Mouse (Mus musculus): Measurements from ENCODE around the gene Ccl27a. TPM values are rescaled to one million over a fixed set of nuclear protein-coding genes. Genes with fewer than 3 reads are reported as not detected.

The Ccl27a gene
- polyA plus RNA-seq, 1 experiment, result 2.6 TPM

DNA sequence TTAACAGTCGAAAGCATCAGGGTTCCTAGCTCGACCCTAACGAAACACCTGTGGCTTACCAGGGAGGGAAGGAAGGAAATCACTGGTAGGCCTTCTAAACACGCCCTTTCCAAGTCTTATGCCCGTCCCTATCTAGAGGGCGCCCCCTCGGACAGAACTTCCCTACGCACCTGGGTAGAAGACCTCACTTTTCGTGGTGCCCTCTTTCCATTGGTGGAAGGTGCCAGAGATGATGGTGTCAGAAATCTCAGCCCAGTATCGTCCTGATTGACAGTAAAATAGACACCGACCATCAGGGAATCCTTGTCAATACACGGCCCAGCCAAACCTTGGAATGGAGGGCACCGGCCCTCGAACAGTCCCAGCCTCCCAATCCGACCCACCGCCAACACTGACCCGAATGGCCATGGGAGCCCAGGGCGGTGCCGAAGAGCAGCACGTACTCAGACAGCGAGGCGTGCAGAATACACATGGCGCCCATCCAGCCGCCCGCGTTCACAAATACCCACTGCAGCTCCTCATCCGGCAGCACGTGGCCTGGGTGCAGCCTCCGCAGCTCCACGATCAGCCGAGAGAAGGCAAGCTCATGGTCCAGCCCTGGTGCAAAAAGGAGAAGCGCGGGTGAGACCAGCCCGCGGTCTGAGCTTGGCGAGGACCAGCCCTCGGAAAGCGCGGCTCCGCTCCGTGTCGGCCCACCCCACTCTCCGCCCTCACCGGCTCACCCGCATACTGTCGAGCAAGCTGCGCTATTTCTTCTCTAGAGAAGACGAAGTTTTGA is 33.5 kb downstream of the Ccl27a start:
- no peak for TF ChIP-seq GATA1 (IDR thresholded peaks at IDR 0.05; ENCODE audit: low read length)

DNA sequence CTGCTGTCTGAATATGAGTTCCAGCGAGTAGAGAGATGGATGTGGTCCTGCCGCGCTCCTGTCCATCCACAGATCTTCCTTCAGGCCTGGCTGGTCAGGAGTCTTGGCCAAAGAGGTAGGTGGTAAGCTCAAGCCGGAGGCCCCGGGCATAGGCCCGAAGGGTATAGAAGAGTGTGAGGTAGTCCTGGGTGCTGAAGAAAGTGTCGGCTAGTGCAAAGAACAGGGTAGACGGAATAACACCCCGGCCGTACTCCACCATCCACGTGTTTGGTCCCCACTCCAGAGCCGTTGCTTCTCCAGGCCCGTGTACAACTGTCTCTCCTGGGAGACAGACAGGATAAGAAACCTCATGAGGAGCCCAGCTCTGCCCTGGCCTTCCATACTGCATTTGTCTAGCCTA is 34.8 kb downstream of the Ccl27a start:
- TF ChIP-seq GATA1 (IDR thresholded peaks at IDR 0.05; ENCODE audit: low read length), result no peak

DNA sequence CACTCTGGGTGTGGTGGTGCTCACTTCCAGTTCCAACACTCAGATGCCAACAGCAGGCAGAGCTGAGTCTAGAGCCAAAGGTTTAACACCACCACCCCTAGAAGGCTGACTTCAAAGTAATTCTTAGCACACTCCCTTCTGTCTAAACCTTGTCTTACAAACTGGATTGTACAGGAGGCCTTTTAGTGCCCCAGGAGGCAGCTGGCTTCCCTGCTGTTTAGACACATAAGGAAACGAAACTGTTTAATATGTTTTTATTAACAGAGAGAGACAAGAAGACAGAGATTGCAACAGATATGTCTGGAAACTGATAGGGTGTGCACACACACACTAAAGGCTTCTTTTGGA is 35.8 kb downstream of the Ccl27a start:
- TF ChIP-seq GATA1 (IDR thresholded peaks at IDR 0.05; ENCODE audit: low read length), result no peak

DNA sequence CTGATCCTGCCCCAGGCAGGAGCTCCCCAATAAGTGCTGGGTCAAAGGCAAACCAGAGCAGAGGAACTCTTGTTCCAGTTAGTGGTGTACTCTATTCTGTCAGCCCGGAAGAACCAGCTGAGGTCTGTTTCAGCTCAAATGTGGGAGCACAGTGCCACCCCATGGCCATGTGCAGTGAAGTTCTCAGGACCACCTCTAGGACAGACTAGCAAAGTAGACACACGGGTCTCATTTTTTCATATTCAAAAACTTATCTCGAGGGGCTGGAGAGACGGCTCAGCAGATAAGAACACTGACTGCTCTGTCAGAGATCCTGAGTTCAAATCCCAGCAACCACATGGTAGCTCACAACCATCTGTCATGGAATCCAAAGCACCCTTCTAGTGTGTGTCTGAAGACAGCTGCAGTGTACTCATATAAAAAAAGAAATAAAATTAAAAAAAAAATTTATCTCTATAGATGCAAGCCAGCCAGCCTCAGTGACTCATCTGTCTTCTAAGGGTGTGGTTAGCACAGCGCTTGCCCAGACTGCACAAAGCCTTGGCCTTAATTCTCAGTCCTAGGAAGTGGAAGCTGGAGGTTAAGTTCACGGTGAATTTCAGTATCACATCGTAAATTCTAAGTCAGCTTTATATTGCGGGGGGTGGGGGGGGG is 36.3 kb downstream of the Ccl27a start:
- TF ChIP-seq GATA1 (IDR thresholded peaks at IDR 0.05; ENCODE audit: low read length), result no peak

DNA sequence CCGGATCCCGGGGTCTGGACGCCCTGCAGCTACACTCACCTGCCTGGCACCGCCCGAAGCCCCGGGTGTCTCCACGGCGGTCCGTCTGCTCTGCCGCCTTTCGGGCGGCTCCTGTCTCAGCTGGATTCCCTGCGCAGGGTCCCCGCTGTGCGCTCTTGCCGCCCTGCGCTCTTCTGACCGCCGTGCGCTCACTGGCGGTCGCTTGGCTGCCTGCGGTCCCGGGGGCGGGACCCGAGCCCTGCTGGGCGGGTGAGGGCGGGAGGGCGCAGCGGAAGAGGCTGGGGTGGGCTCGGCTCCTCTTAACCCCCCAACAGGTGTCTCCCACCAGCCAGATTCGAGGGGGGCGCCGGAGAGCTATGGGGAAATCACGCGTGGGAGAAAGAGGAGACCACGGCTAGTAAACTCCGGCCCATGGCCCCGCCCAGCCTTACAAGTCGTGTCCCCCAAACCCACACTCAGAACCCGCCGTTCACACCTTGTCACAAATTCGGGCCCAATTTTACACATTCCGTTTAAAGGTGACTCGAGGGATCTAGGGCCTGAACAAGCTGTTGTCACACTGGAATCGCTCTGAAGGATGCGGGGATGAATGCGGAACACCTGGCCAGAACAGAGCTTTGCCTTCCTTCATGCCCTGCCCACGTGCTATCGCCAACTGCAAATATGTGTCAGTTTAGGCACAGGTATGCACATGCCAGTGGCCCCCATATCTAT is 42.8 kb downstream of the Ccl27a start, which contains the start of gene Arid3c:
TSS of gene Arid3c (minus strand) at position 91 of the 714 bp plus-strand sequence.
- no peak for TF ChIP-seq GATA1 (IDR thresholded peaks at IDR 0.05; ENCODE audit: low read length)

DNA sequence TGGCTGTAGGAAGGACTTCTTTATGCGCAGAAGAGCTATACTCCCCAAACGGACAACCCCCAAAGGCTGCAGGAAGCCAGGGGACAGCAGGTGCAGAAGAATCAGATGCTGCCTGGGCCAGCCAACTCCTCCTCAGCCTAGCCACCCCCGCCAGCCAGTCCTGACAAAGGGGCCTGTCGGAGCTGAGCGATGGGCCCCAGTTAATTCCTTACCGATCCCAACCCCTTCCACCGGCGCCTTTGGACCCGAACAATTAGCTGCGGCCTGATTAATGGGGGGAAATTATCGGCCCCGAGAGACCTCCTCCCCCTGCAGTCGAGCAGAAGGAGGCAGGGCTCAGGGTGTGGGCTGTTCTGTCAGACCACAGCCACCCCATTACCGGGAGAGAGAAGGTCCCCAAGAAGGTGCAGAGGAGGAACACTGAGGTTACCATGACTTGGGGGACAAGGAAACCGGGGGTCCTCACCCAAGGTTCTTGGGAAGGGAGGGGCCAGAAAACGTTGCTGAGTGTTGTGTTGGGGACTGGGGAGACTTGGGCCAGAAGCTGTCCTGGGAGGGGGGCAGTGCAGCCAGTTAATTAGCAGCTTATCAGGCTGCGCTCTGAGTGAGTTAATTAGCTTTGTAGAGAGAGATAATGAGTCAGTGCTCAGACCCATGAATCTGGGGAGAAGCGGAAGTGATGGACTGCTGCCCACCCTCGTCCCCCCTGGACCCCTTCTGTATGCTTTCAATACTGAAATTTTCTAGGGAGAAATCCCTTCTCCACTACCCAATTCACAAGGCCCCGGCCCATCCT is 47.0 kb downstream of the Ccl27a start:
- no peak for TF ChIP-seq GATA1 (IDR thresholded peaks at IDR 0.05; ENCODE audit: low read length)

DNA sequence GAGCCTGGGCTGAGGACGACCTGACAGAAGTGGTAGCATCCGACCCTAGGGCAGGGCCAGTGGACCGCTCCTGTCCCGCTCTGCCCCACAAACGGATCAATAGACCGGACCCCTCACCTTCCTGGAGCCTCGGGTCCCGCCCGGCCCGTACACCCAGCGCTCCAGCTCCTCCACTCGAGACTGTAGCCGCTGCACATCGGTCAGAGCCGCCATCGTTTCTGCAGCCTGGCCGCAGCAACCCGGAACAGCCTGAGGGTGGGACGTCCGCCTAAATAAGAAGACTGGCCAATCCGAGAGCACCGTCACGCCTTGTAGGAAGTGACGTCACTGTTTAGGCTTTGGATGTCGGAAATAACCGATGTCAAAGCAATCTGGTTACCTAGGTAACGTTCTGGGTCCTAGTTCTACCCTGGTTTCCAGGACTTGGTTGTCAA is 51.1 kb downstream of the Ccl27a start, which contains the start of gene Dctn3:
TSS of gene Dctn3 (minus strand) at position 253 of the 434 bp plus-strand sequence.
- TF ChIP-seq GATA1 (IDR thresholded peaks at IDR 0.05; ENCODE audit: low read length), result no peak

Other genes starting within 250 kb of the Ccl27a start
- 1.2 and 1.7 TPM in 2 replicates for gene Fam219a, start 204.7 kb downstream of the Ccl27a start, polyA plus RNA-seq (2012)
- not detected in 2 replicates for gene Dnaic1, start 204.5 kb downstream of the Ccl27a start, polyA plus RNA-seq (2012)
- not detected in 2 replicates for gene Enho, start 133.9 kb downstream of the Ccl27a start, polyA plus RNA-seq (2012)
- 7.7 and 9.0 TPM in 2 replicates for gene Cntfr, start 77.2 kb downstream of the Ccl27a start, polyA plus RNA-seq (2012)
- gene Il11ra1, start 74.3 kb downstream of the Ccl27a start, polyA plus RNA-seq (2012), result 5.8 and 6.3 TPM in 2 replicates
- 94.5 and 96.6 TPM in 2 replicates for gene Rpp25l, start 60.7 kb downstream of the Ccl27a start, polyA plus RNA-seq (2012)
- 154 and 221 TPM in 2 replicates for gene Dctn3, start 51.1 kb downstream of the Ccl27a start, polyA plus RNA-seq (2012)
- gene Arid3c, start 43.1 kb downstream of the Ccl27a start, polyA plus RNA-seq (2012), result not detected in 2 replicates
- 40.4 and 54.2 TPM in 2 replicates for gene Galt, start 19.0 kb downstream of the Ccl27a start, polyA plus RNA-seq (2012)
- gene Sigmar1, start 18.1 kb downstream of the Ccl27a start, polyA plus RNA-seq (2012), result 39.7 and 85.4 TPM in 2 replicates
- not detected in 2 replicates for gene Gm21541, start 129.4 kb upstream of the Ccl27a start, polyA plus RNA-seq (2012)
- gene Gm20878, start 167.3 kb upstream of the Ccl27a start, polyA plus RNA-seq (2012), result 0.22 and 2.0 TPM in 2 replicates
- gene Fam205a4, start 191.8 kb upstream of the Ccl27a start, polyA plus RNA-seq (2012), result not detected in 2 replicates

Measured in G1E-ER4 (cell line).